Mouse (Mus musculus) layer of hippocampus, adult 2 months (tissue): ENCODE results near the gene Olfr215. TPM values are rescaled to one million over a fixed set of nuclear protein-coding genes. Genes with fewer than 3 reads are reported as not detected.

Experiments
- DNase-seq, 2 experiments: peaks; one replicate each; pipeline ENCODE4 v3.0.0; 2022; ENCODE audit warnings: low spot score in 2 of 2
- H3K27ac ChIP-seq: fragments of 200-600 bp; 2 replicates; pipeline ENCODE4 v1.8.1; 2022
- H3K4me3 ChIP-seq: fragments of 200-600 bp; 2 replicates; pipeline ENCODE4 v1.8.1; 2022; ENCODE audit warnings: mild to moderate bottlenecking
- CTCF ChIP-seq: fragments of 200-600 bp; conservative IDR thresholded peaks from 2 replicates; pipeline ENCODE4 v1.8.1; 2022; ENCODE audit warnings: antibody characterized with exemption, mild to moderate bottlenecking, moderate library complexity
- total RNA-seq, 2 experiments: library from RNA; stranded (reverse); gene quantifications; 2 replicates each; pipeline ENCODE4 v1.2.3; 2021

Gene Olfr215
- total RNA-seq, 2 experiments from 2014 or later = not detected

DNA sequence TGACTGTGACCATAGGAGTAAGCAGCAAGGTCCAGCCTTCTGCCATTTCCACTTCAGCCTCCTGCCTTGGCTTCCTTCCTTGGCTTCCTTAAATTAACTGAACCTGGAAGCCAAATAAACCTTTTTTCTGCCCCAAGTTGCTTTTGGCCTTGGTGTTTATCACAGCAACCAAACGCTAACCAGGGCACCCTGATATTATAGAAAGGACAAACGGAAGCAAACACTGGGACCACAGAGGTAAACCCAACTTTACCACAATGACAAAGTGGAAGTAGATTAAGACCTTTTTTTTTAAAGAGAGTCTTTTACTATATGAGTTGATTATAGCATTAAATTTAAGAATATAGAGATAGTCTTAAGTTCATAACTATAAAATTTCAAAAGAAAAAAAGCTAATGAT is 41.5 kb downstream of the Olfr215 start:
- no peak for TF ChIP-seq CTCF
- Histone ChIP-seq H3K27ac (no peak overlapping the region), H3K4me3 (no peak overlapping the region)
- no peak for DNase-seq

DNA sequence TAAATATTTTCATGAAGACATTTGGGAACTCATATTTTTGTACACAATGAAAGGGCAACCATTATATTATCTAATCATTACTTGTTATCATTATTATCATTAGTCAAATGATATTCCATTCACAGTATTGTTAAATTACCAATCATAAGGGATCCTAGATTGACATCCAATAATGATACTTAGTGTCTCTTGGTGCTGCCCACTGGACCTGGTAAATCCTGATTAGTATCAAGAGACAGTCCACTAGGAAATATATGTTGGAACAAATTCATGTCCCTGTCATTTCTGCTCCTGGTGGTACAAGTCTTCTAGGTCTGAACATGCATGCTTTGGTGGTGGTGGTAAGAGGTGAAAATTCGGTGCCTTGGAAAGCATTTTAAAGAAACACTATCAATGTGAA is 45.8 kb downstream of the Olfr215 start, which contains the start of gene Olfr213:
Gene Olfr213 (plus strand): TSS at position 301 of the 400 bp plus-strand sequence.
- TF ChIP-seq CTCF = no peak
- Histone ChIP-seq H3K4me3 (no peak within 1 kb of the TSS), H3K27ac (no peak within 1 kb of the TSS)
- no peak for DNase-seq

Other genes starting within 250 kb of the Olfr215 start
- 10 to 100 TPM; 46.7 to 48.6 TPM for gene March8, start 246.2 kb downstream of the Olfr215 start, total RNA-seq
- gene Alox5, start 123.0 kb downstream of the Olfr215 start, total RNA-seq = 1 to 10 TPM in 1 of 2 experiments, under 1 TPM in 1; 0.77 to 1.0 TPM
- gene Olfr211, start 95.1 kb downstream of the Olfr215 start, total RNA-seq = not detected
- gene Olfr212, start 77.7 kb downstream of the Olfr215 start, total RNA-seq = not detected
- gene Olfr213, start 45.7 kb downstream of the Olfr215 start, total RNA-seq = not detected
- 1 to 10 TPM; 1.5 to 2.4 TPM for gene Gm5580, start 33.1 kb downstream of the Olfr215 start, total RNA-seq
- not detected for gene Olfr214, start 30.0 kb downstream of the Olfr215 start, total RNA-seq
- gene Zfp422, start 44.8 kb upstream of the Olfr215 start, total RNA-seq = 10 to 100 TPM; 21.2 to 22.1 TPM
- gene Depp1, start 66.4 kb upstream of the Olfr215 start, total RNA-seq = 1 to 10 TPM in 1 of 2 experiments, under 1 TPM in 1; 0.54 to 1.4 TPM
- 1 to 10 TPM; 3.8 to 6.0 TPM for gene Rassf4, start 89.8 kb upstream of the Olfr215 start, total RNA-seq
- gene Tmem72, start 132.7 kb upstream of the Olfr215 start, total RNA-seq = under 1 TPM; 0.59 to 0.82 TPM